Mouse (Mus musculus) embryonic facial prominence, embryonic 15.5 days (tissue): ENCODE results near the gene Amer1. TPM values are rescaled to one million over a fixed set of nuclear protein-coding genes. Genes with fewer than 3 reads are reported as not detected.
A peak's percentile ranks its signal among the peaks of the same experiment; 100 is the strongest.

Experiments
- ATAC-seq: fragments of 200-750 bp; cut with Nextera tagmentation; 2 replicates; pipeline ENCODE4 v1.8.0; 2017; ENCODE audit warnings: low read depth, moderate TSS enrichment; ENCODE audit not compliant: insufficient number of reproducible peaks, low FRiP score, low TSS enrichment
- H3K27ac ChIP-seq: fragments of 300-500 bp; sonication (generic); replicated peaks from 2 replicates; pipeline ENCODE4 v1.5.1; 2015; ENCODE audit warnings: mild to moderate bottlenecking, inconsistent platforms
- H3K27me3 ChIP-seq: fragments of 300-500 bp; sonication (generic); 2 replicates; pipeline ENCODE4 v1.6.1; 2015; ENCODE audit warnings: inconsistent platforms
- H3K36me3 ChIP-seq: fragments of 300-500 bp; sonication (generic); 2 replicates; pipeline ENCODE4 v1.6.1; 2015; ENCODE audit warnings: mild to moderate bottlenecking, inconsistent platforms
- H3K4me1 ChIP-seq: fragments of 300-500 bp; sonication (generic); 2 replicates; pipeline ENCODE4 v1.6.1; 2015; ENCODE audit warnings: inconsistent platforms
- H3K4me2 ChIP-seq: fragments of 300-500 bp; sonication (generic); replicated peaks from 2 replicates; pipeline ENCODE4 v1.6.1; 2015; ENCODE audit warnings: mild to moderate bottlenecking, inconsistent platforms
- H3K4me3 ChIP-seq: fragments of 300-500 bp; sonication (generic); replicated peaks from 2 replicates; pipeline ENCODE4 v1.5.1; 2015; ENCODE audit warnings: mild to moderate bottlenecking, inconsistent platforms
- H3K9ac ChIP-seq: fragments of 300-500 bp; sonication (generic); 2 replicates; pipeline ENCODE4 v1.6.1; 2015; ENCODE audit warnings: inconsistent platforms
- H3K9me3 ChIP-seq: fragments of 300-500 bp; sonication (generic); replicated peaks from 2 replicates; pipeline ENCODE4 v1.6.1; 2016; ENCODE audit warnings: inconsistent platforms
- WGBS: fragments of 180-500 bp; shearing (Covaris S2); methylation state at CpG from one replicate; pipeline ENCODE4 v1.1.7; 2015; 5-methylcytosine and 5-hydroxymethylcytosine counted together
- polyA plus RNA-seq: library from polyadenylated mRNA; unstranded; fragments of >200 nt; fragmentation: Nextera tagmentation; extraction: Ambion mirVana; gene quantifications from 2 replicates; pipeline ENCODE4 v1.2.1, GENCODE M21; 2015

Amer1 gene
- polyA plus RNA-seq, result 11.5 and 11.6 TPM in 2 replicates

GRCm38 (mm10) chrX:95444776-95445111 lies at the start of gene Amer1:
Gene Amer1, minus strand, starts transcription at chrX:95444872.
- Histone ChIP-seq H3K4me1 (0 out of 2 replicates have a peak, but pooled peaks cover 7% of the 10 kb centered on the region), H3K27ac (peak within 1 kb of the TSS; percentile 86), H3K27me3 (no peaks in the 10 kb centered on the region), H3K4me2 (peak within 1 kb of the TSS; percentile 57), H3K9me3 (no peaks in the 10 kb centered on the region), H3K4me3 (peak within 1 kb of the TSS; percentile 61), H3K9ac (0 out of 2 replicates have a peak within 1 kb of the TSS, but pooled peaks have one; percentile 23), H3K36me3 (no peaks in the 10 kb centered on the region)
- WGBS, result 18% methylated on average over 19 of the region's 19 CpGs
- peak; percentile 96 for ATAC-seq

GRCm38 (mm10) chrX:95457166-95457565 lies 12.5 kb upstream of the Amer1 start:
- no peak for ATAC-seq
- H3K4me1 ChIP-seq, result no peaks in the 10 kb centered on the region
- no peaks in the 10 kb centered on the region for H3K36me3 ChIP-seq
- no peaks in the 10 kb centered on the region for H3K27me3 ChIP-seq
- H3K27ac ChIP-seq, result no peak overlapping the region
- no peaks in the 10 kb centered on the region for H3K9me3 ChIP-seq
- no peak overlapping the region for H3K4me2 ChIP-seq
- no peak overlapping the region for H3K9ac ChIP-seq
- 62% methylated on average over 3 of the region's 3 CpGs for WGBS
- no peak overlapping the region for H3K4me3 ChIP-seq

GRCm38 (mm10) chrX:95445866-95446265 lies 1.2 kb upstream of the Amer1 start:
- 39% methylated on average over 2 of the region's 2 CpGs for WGBS
- H3K27ac ChIP-seq, result no peak overlapping the region
- no peak for ATAC-seq

DNA sequence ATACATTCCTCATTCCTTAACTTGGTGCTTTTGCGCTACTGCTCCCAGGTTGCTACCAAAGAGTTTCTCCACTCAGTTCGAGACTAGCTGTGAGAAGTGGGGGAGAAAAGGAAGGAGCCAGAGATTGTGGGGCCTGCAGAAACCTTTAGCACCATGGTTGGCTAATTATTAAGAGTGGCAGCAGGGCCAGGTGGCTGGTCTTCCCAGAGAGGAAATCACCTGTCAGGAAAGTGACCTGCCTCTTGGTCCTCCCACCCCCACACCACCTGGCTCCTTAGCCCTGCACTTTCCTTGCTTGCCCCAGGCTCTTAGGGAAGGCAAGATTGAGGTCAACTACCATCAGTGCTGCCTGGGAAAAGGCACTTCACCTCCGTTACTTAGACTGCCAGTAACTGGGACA lies 469 bp upstream of the Amer1 start:
- Histone ChIP-seq H3K36me3 (no peaks in the 10 kb centered on the region), H3K27me3 (no peaks in the 10 kb centered on the region), H3K4me2 (peak overlapping the region; percentile 57), H3K9ac (no peak overlapping the region), H3K4me3 (peak overlapping the region; percentile 61), H3K27ac (peak overlapping the region; percentile 86), H3K4me1 (0 out of 2 replicates have a peak, but pooled peaks cover 7% of the 10 kb centered on the region), H3K9me3 (no peaks in the 10 kb centered on the region)
- 36% methylated on average over 3 of the region's 3 CpGs for WGBS
- ATAC-seq, result no peak

More at GRCm38 (mm10) chrX:95445866-95446265, 1.2 kb upstream of the Amer1 start:
- H3K4me2 ChIP-seq, result no peak overlapping the region
- no peak overlapping the region for H3K9ac ChIP-seq
- H3K9me3 ChIP-seq, result no peaks in the 10 kb centered on the region
- no peaks in the 10 kb centered on the region for H3K27me3 ChIP-seq
- no peak overlapping the region for H3K4me3 ChIP-seq
- H3K36me3 ChIP-seq, result no peaks in the 10 kb centered on the region
- H3K4me1 ChIP-seq, result 0 out of 2 replicates have a peak, but pooled peaks cover 7% of the 10 kb centered on the region

DNA sequence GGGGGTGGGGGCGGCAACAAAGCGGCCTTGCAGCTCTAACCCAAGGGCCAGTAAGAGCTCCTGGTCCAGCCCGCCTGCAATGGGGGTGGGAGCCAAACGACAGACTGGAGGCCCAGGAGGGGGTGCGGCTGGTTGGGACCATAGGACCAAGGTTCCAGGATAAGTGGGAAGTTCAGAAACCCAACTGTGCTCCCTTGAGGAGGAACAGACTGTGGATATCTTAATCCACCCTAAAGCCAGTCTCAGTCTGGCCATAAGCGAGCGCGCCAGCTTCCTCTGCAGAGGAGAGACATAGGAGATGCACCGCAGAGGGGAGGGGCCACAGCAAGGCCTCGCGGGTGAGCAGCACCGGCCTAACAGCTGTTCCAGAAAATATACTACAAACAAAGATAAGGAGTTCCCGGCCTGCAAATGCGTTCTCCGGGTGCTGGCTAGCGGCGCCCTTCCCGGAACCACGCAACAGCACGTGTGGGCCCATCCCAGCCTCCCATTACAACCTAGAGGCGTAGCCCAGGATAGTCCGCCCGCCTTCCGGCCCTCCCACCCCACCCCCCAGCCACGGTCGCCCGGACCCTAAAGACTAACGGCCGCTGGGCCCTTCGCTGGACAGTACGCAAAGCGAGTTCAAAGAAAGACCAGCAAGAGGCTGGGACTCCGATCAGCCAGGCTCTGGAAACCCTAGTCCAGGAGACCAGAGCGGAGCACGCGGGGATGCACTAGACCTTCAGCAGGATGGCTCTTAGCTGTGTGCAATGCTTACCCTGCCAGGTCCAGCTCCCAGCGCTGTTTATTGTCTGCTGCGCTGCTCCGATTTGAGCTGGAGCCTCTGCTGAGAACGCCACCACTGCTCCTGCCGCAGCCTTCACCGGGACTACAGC lies 535 bp downstream of the Amer1 start:
- Histone ChIP-seq H3K9me3 (no peaks in the 10 kb centered on the region), H3K36me3 (no peaks in the 10 kb centered on the region), H3K9ac (0 out of 2 replicates have a peak overlapping the region, but pooled peaks have one; percentile 23), H3K27ac (peak overlapping the region; percentile 86), H3K4me3 (peak overlapping the region; percentile 61), H3K4me1 (0 out of 2 replicates have a peak, but pooled peaks cover 7% of the 10 kb centered on the region), H3K27me3 (no peaks in the 10 kb centered on the region), H3K4me2 (peak overlapping the region; percentile 57)
- WGBS, result 18% methylated on average over 42 of the region's 42 CpGs
- peak; percentile 74 for ATAC-seq

DNA sequence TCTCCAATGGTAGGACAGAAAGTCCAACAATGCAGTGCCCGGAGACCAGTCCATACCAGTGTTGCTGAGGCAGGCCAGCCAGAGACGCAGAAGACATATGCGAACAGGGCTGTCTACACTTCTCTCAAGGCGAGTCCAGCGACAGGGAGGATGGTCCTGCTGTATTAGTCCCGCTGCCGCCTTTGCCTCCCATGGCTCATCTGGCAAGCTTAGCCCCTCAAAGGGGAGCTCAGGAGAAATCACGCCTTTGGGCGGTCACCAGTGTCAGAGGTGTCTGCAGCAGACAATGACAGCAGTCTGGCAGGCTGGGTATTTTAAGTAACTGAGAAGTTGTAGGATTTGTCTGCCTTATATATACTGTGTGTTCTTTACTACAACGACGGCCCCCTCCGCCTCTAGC lies 1.3 kb downstream of the Amer1 start:
- H3K9ac ChIP-seq, result no peak overlapping the region
- no peaks in the 10 kb centered on the region for H3K36me3 ChIP-seq
- H3K4me1 ChIP-seq, result 0 out of 2 replicates have a peak, but pooled peaks cover 7% of the 10 kb centered on the region
- peak overlapping the region; percentile 61 for H3K4me3 ChIP-seq
- no peaks in the 10 kb centered on the region for H3K9me3 ChIP-seq
- no peaks in the 10 kb centered on the region for H3K27me3 ChIP-seq
- 21% methylated on average over 12 of the region's 12 CpGs for WGBS
- no peak for ATAC-seq
- H3K27ac ChIP-seq, result 0 out of 2 replicates have a peak overlapping the region, but pooled peaks have one; percentile 86
- peak overlapping the region; percentile 57 for H3K4me2 ChIP-seq

- ATAC-seq, result no peak
- H3K27ac ChIP-seq, result no peak overlapping the region
- 36% methylated on average over 1 of the region's 1 CpGs for WGBS
- H3K4me3 ChIP-seq, result no peak overlapping the region
- no peaks in the 10 kb centered on the region for H3K9me3 ChIP-seq
- 0 out of 2 replicates have a peak, but pooled peaks cover 7% of the 10 kb centered on the region for H3K4me1 ChIP-seq
- no peak overlapping the region for H3K9ac ChIP-seq
- no peaks in the 10 kb centered on the region for H3K36me3 ChIP-seq
- H3K4me2 ChIP-seq, result no peak overlapping the region
- no peaks in the 10 kb centered on the region for H3K27me3 ChIP-seq
Measured at GRCm38 (mm10) chrX:95442261-95442660, 2.4 kb downstream of the Amer1 start.

DNA sequence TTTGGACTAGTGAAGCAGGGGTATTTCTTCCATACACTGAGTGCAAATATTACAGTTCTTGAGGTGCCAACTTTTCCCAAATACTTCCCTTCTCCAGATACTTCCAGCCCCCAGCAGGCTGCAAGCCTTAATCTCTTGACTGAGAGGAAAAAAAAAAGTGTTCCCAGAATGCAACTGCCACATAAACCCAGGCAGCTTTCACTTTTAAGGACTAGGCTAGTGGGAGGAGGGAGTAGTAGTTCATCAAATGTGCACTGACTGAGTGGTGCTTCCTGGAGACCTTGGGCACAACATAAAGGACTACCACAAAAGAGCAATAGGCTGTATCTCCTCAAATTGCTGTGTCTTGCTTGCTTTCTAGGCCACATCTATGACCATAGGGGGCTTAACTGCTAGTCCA lies 3.4 kb downstream of the Amer1 start:
- Histone ChIP-seq H3K27ac (no peak overlapping the region), H3K9ac (no peak overlapping the region), H3K4me2 (no peak overlapping the region), H3K27me3 (no peaks in the 10 kb centered on the region), H3K9me3 (no peaks in the 10 kb centered on the region), H3K4me1 (0 out of 2 replicates have a peak, but pooled peaks cover 7% of the 10 kb centered on the region), H3K4me3 (no peak overlapping the region), H3K36me3 (no peaks in the 10 kb centered on the region)
- no peak for ATAC-seq

GRCm38 (mm10) chrX:95438491-95438890 lies 6.2 kb downstream of the Amer1 start:
- WGBS, result 77% methylated on average over 4 of the region's 4 CpGs
- Histone ChIP-seq H3K4me2 (no peak overlapping the region), H3K9ac (no peak overlapping the region), H3K36me3 (no peaks in the 10 kb centered on the region), H3K27me3 (no peaks in the 10 kb centered on the region), H3K27ac (no peak overlapping the region), H3K4me1 (0 out of 2 replicates have a peak, but pooled peaks cover 7% of the 10 kb centered on the region), H3K4me3 (no peak overlapping the region), H3K9me3 (no peaks in the 10 kb centered on the region)
- ATAC-seq, result no peak

- Histone ChIP-seq H3K4me1 (0 out of 2 replicates have a peak, but pooled peaks cover 2% of the 10 kb centered on the region), H3K4me2 (no peak overlapping the region), H3K27me3 (no peaks in the 10 kb centered on the region), H3K36me3 (no peaks in the 10 kb centered on the region), H3K27ac (no peak overlapping the region), H3K4me3 (no peak overlapping the region), H3K9me3 (no peaks in the 10 kb centered on the region), H3K9ac (no peak overlapping the region)
- no peak for ATAC-seq
- WGBS, result 86% methylated on average over 1 of the region's 1 CpGs
Measured at GRCm38 (mm10) chrX:95437236-95437635, 7.4 kb downstream of the Amer1 start.

DNA sequence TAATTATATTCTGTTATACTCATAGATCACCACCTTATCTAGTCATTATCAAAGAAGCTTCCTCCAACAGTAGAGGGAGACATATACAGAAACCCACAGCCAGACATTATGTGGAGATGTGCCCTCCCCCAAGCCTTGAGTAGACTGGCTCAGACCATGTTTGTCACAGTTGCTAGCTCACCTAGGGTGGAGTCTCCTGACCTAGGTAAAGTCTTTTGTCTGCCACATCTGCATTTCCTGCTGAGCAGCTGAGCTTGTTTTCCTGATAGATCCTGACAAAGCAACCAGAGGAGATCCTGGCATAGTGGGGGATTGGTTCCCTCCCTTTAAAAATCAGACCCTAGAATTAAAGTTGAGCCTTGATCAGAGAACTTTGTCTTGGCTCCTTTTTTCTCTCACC lies 71.6 kb downstream of the Amer1 start:
- Histone ChIP-seq H3K4me3 (no peak overlapping the region), H3K9me3 (no peaks in the 10 kb centered on the region)

More for the DNA sequence above, 71.6 kb downstream of the Amer1 start:
- H3K4me1 ChIP-seq, result no peaks in the 10 kb centered on the region
- ATAC-seq, result no peak
- H3K27me3 ChIP-seq, result no peaks in the 10 kb centered on the region
- no peak overlapping the region for H3K4me2 ChIP-seq
- H3K36me3 ChIP-seq, result no peaks in the 10 kb centered on the region
- H3K27ac ChIP-seq, result no peak overlapping the region
- H3K9ac ChIP-seq, result no peak overlapping the region
